Mouse (Mus musculus): ENCODE measurements around the gene Det1. TPM values are rescaled to one million over a fixed set of nuclear protein-coding genes. Genes with fewer than 3 reads are reported as not detected.
A peak's percentile ranks its signal among the peaks of the same experiment; 100 is the strongest.

Gene Det1
- total RNA-seq, 2 experiments from 2014 or later = 17.9 to 22.1 TPM

GRCm38 (mm10) chr7:78793895-78794570, 53.0 kb downstream of the Det1 start:
- intact Hi-C loops (cut with DNase I) = loop anchor here (2.0 kb wide), 1 partner anchor 53 kb away; the partner anchor contains the start of gene Det1
- no peak overlapping the region for H3K4me3 ChIP-seq
- DNase-seq = no peak
- peak overlapping the region; percentile 68 for H3K27ac ChIP-seq
- no peak for TF ChIP-seq CTCF (IDR thresholded peaks at IDR 0.05)

- TF ChIP-seq CTCF (IDR thresholded peaks at IDR 0.05) = peak; percentile 88
- no peak overlapping the region for H3K4me3 ChIP-seq
- intact Hi-C loops (cut with DNase I) = loop anchor here (1.0 kb wide), 1 partner anchor 99 kb away; no protein-coding TSS in a partner anchor
- DNase-seq = peak; percentile 34
- no peak overlapping the region for H3K27ac ChIP-seq
These were observed 55.5 kb downstream of the Det1 start for GRCm38 (mm10) chr7:78791359-78792222.

GRCm38 (mm10) chr7:78787793-78788380, 59.2 kb downstream of the Det1 start:
- DNase-seq = no peak
- no peak overlapping the region for H3K4me3 ChIP-seq
- intact Hi-C loops (cut with DNase I) = no loop called here
- no peak overlapping the region for H3K27ac ChIP-seq
- no peak for TF ChIP-seq CTCF (IDR thresholded peaks at IDR 0.05)

GRCm38 (mm10) chr7:78785906-78786305, 61.2 kb downstream of the Det1 start:
- no peak for DNase-seq
- H3K27ac ChIP-seq = no peak overlapping the region
- no peak overlapping the region for H3K4me3 ChIP-seq
- TF ChIP-seq CTCF (IDR thresholded peaks at IDR 0.05) = no peak
- intact Hi-C loops (cut with DNase I) = no loop called here

GRCm38 (mm10) chr7:78782639-78783581, 64.2 kb downstream of the Det1 start, which contains the start of the genes Mrps11 and Mrpl46:
Gene Mrps11, plus strand, starts transcription at chr7:78783119.
Gene Mrpl46, minus strand, starts transcription at chr7:78783531.
- peak within 1 kb of the TSS; percentile 93 for H3K27ac ChIP-seq
- TF ChIP-seq CTCF (IDR thresholded peaks at IDR 0.05) = no peak; the same call in 1 of the 2 replicates
- intact Hi-C loops (cut with DNase I) = loop anchor here (5.0 kb wide), 1 partner anchor 609 kb away; the partner anchor contains the start of gene Fanci
- peak; percentile 92 for DNase-seq
- H3K4me3 ChIP-seq = peak within 1 kb of the TSS; percentile 76

- no peak overlapping the region for H3K27ac ChIP-seq
- intact Hi-C loops (cut with DNase I) = no loop called here
- TF ChIP-seq CTCF (IDR thresholded peaks at IDR 0.05) = no peak
- no peak for DNase-seq
- no peak overlapping the region for H3K4me3 ChIP-seq
These were observed 68.3 kb downstream of the Det1 start for GRCm38 (mm10) chr7:78778741-78779140.

Small RNAs within 50 kb of the gene (microRNA-seq; reads per million reads assigned to microRNA genes)
- gene Mir7-2 = not detected

Other genes with a start within 250 kb of the Det1 start
- 1 to 10 TPM; 1.1 to 1.5 TPM for gene Ntrk3, start 109.3 kb downstream of the Det1 start, total RNA-seq (2021)
- 10 to 100 TPM; 27.7 to 37.1 TPM for gene Mrps11, start 64.1 kb downstream of the Det1 start, total RNA-seq (2021)
- 10 to 100 TPM; 22.3 to 34.2 TPM for gene Mrpl46, start 63.7 kb downstream of the Det1 start, total RNA-seq (2021)
- 10 to 100 TPM; 51.7 to 52.0 TPM for gene Aen, start 48.6 kb upstream of the Det1 start, total RNA-seq (2021)
- 1 to 10 TPM in 1 of 2 experiments, under 1 TPM in 1; 0.92 to 1.8 TPM for gene Isg20, start 66.2 kb upstream of the Det1 start, total RNA-seq (2021)
- gene Acan, start 206.2 kb upstream of the Det1 start, total RNA-seq (2021) = under 1 TPM in 1 of 2 experiments, not detected in 1; 0.03 TPM

Data from gastrocnemius, adult 2 months (tissue).